Mouse (Mus musculus) myocyte (in vitro differentiated cells): ENCODE data around the gene Lect2. TPM values are rescaled to one million over a fixed set of nuclear protein-coding genes. Genes with fewer than 3 reads are reported as not detected.
A peak's percentile ranks its signal among the peaks of the same experiment; 100 is the strongest.

ENCODE experiments used
- H3K27me3 ChIP-seq: one replicate; pipeline ENCODE4 v1.6.1; 2011; ENCODE audit not compliant: control insufficient read depth, insufficient read depth, insufficient read length
- H3K36me3 ChIP-seq: one replicate; pipeline ENCODE4 v1.6.1; 2011; ENCODE audit not compliant: control insufficient read depth, insufficient read depth
- H3K4me2 ChIP-seq: one replicate; pipeline ENCODE4 v1.6.1; 2011; ENCODE audit warnings: low read depth, control low read depth
- H3K4me3 ChIP-seq: one replicate; pipeline ENCODE4 v1.5.1; 2011; ENCODE audit warnings: mild to moderate bottlenecking, control low read depth, moderate library complexity
- H3K79me2 ChIP-seq: one replicate; pipeline ENCODE4 v1.6.1; 2011; ENCODE audit not compliant: control insufficient read depth, insufficient read depth
- H3ac ChIP-seq: one replicate; pipeline ENCODE4 v1.6.1; 2011; ENCODE audit not compliant: control insufficient read depth, insufficient read length
- CEBPB ChIP-seq: IDR thresholded peaks from 2 replicates; pipeline ENCODE4 v1.6.1; 2011; ENCODE audit warnings: mild to moderate bottlenecking, moderate library complexity; ENCODE audit not compliant: poor library complexity, insufficient read depth, severe bottlenecking
- E2F4 ChIP-seq: IDR thresholded peaks from one replicate; pipeline ENCODE4 v1.6.1; 2011; ENCODE audit warnings: mild to moderate bottlenecking, control low read depth, moderate library complexity; ENCODE audit not compliant: insufficient read depth
- MAX ChIP-seq: IDR thresholded peaks from one replicate; pipeline ENCODE4 v1.6.1; 2011; ENCODE audit warnings: low read depth, mild to moderate bottlenecking, control low read depth
- MYOD1 ChIP-seq, 3 experiments: IDR thresholded peaks; one replicate each; pipeline ENCODE4 v1.6.1; 2011; ENCODE audit warnings: control low read depth in 2 of 3, low read depth in 2 of 3, mild to moderate bottlenecking in 2 of 3, moderate library complexity in 1 of 3; ENCODE audit not compliant: insufficient read length in 2 of 3, control insufficient read depth in 1 of 3
- MYOG ChIP-seq, 3 experiments: IDR thresholded peaks; one replicate each; pipeline ENCODE4 v1.6.1; 2011; ENCODE audit warnings: control low read depth in 2 of 3, low read depth in 2 of 3, mild to moderate bottlenecking in 2 of 3; ENCODE audit not compliant: insufficient read length in 2 of 3, control insufficient read depth in 1 of 3, insufficient read depth in 1 of 3
- POLR2A ChIP-seq: IDR thresholded peaks from one replicate; pipeline ENCODE4 v1.6.1; 2011; ENCODE audit warnings: low read depth, mild to moderate bottlenecking, control low read depth, moderate library complexity; ENCODE audit not compliant: insufficient read length
- POLR2AphosphoS2 ChIP-seq: IDR thresholded peaks from one replicate; pipeline ENCODE4 v1.6.1; 2011; ENCODE audit warnings: low read depth, control low read depth; ENCODE audit not compliant: insufficient read length
- REST ChIP-seq: IDR thresholded peaks from one replicate; pipeline ENCODE4 v1.6.1; 2011; ENCODE audit warnings: mild to moderate bottlenecking, control low read depth, moderate library complexity; ENCODE audit not compliant: insufficient read depth, insufficient read length
- SRF ChIP-seq: IDR thresholded peaks from one replicate; pipeline ENCODE4 v1.6.1; 2011; ENCODE audit warnings: low read depth; ENCODE audit not compliant: control insufficient read depth, insufficient read length
- TCF12 ChIP-seq: IDR thresholded peaks from one replicate; pipeline ENCODE4 v1.6.1; 2011; ENCODE audit warnings: mild to moderate bottlenecking, control low read depth; ENCODE audit not compliant: poor library complexity, insufficient read depth, severe bottlenecking
- TCF3 ChIP-seq: IDR thresholded peaks from one replicate; pipeline ENCODE4 v1.6.1; 2011; ENCODE audit warnings: low read depth, control low read depth; ENCODE audit not compliant: insufficient read length
- USF1 ChIP-seq: IDR thresholded peaks from one replicate; pipeline ENCODE4 v1.6.1; 2011; ENCODE audit warnings: low read depth, mild to moderate bottlenecking, control low read depth, moderate library complexity
- polyA plus RNA-seq: library from polyadenylated mRNA; unstranded; fragments of >200 nt; fragmentation: generic; extraction: Trizol; gene quantifications from one replicate; pipeline ENCODE4 v1.2.1, GENCODE M21; 2012; ENCODE audit warnings: missing spikeins

Gene Lect2
- polyA plus RNA-seq, 1 experiment, result not detected

- H3K4me3 ChIP-seq, result no peak overlapping the region
- H3K27me3 ChIP-seq, result no peaks in the 10 kb centered on the region
- peak overlapping the region; percentile 50 for H3K4me2 ChIP-seq
- no peaks in the 10 kb centered on the region for H3K36me3 ChIP-seq
- TF ChIP-seq POLR2A (no peak), E2F4 (no peak), TCF3 (no peak), USF1 (no peak), MYOD1 (IDR thresholded peaks at IDR 0.05; ENCODE audit: control insufficient read depth in 1 of 3, insufficient read length in 2 of 3, low read depth in 2 of 3) (no peak), POLR2AphosphoS2 (no peak), MYOG (IDR thresholded peaks at IDR 0.05; ENCODE audit: control insufficient read depth in 1 of 3, insufficient read depth in 1 of 3, insufficient read length in 2 of 3, low read depth in 2 of 3) (no peak), TCF12 (no peak), MAX (no peak), REST (no peak), SRF (no peak), CEBPB (no peak)
- no peak overlapping the region for H3ac ChIP-seq
- H3K79me2 ChIP-seq, result no peaks in the 10 kb centered on the region
Observed at GRCm38 (mm10) chr13:56582720-56583119, 34.4 kb upstream of the Lect2 start.

GRCm38 (mm10) chr13:56581961-56582434, 33.7 kb upstream of the Lect2 start:
- Histone ChIP-seq H3K27me3 (no peaks in the 10 kb centered on the region), H3ac (no peak overlapping the region), H3K4me3 (no peak overlapping the region), H3K4me2 (peak overlapping the region; percentile 56), H3K36me3 (no peaks in the 10 kb centered on the region), H3K79me2 (no peaks in the 10 kb centered on the region)
- TF ChIP-seq SRF (no peak), TCF12 (peak; percentile 74), POLR2A (peak; percentile 63), REST (no peak), MYOD1 (IDR thresholded peaks at IDR 0.05; ENCODE audit: control insufficient read depth in 1 of 3, insufficient read length in 2 of 3, low read depth in 2 of 3) (peak in 2 of 3 experiments; percentile 87 to 97), POLR2AphosphoS2 (no peak), CEBPB (peak; percentile 62; the same call in 1 of the 2 replicates), MAX (no peak), MYOG (IDR thresholded peaks at IDR 0.05; ENCODE audit: control insufficient read depth in 1 of 3, insufficient read depth in 1 of 3, insufficient read length in 2 of 3, low read depth in 2 of 3) (peak in 2 of 3 experiments; percentile 81 to 93), E2F4 (no peak), USF1 (peak; percentile 53), TCF3 (peak; percentile 87)

- no peaks in the 10 kb centered on the region for H3K27me3 ChIP-seq
- no peaks in the 10 kb centered on the region for H3K79me2 ChIP-seq
- peak overlapping the region; percentile 56 for H3K4me2 ChIP-seq
- H3K4me3 ChIP-seq, result no peak overlapping the region
- no peaks in the 10 kb centered on the region for H3K36me3 ChIP-seq
- H3ac ChIP-seq, result no peak overlapping the region
- TF ChIP-seq SRF, result no peak
- no peak for TF ChIP-seq POLR2AphosphoS2
- TF ChIP-seq MYOG (IDR thresholded peaks at IDR 0.05; ENCODE audit: control insufficient read depth in 1 of 3, insufficient read depth in 1 of 3, insufficient read length in 2 of 3, low read depth in 2 of 3), result no peak
- no peak for TF ChIP-seq TCF12
- no peak for TF ChIP-seq E2F4
- TF ChIP-seq USF1, result no peak
- TF ChIP-seq MAX, result no peak
- no peak for TF ChIP-seq POLR2A
- no peak for TF ChIP-seq MYOD1 (IDR thresholded peaks at IDR 0.05; ENCODE audit: control insufficient read depth in 1 of 3, insufficient read length in 2 of 3, low read depth in 2 of 3)
- TF ChIP-seq CEBPB, result no peak
Observed at GRCm38 (mm10) chr13:56581512-56581911, 33.2 kb upstream of the Lect2 start.

GRCm38 (mm10) chr13:56580450-56580849, 32.1 kb upstream of the Lect2 start:
- H3ac ChIP-seq, result no peak overlapping the region
- TF ChIP-seq MAX, result no peak
- TF ChIP-seq CEBPB, result no peak
- TF ChIP-seq REST, result no peak
- no peak for TF ChIP-seq MYOG (IDR thresholded peaks at IDR 0.05; ENCODE audit: control insufficient read depth in 1 of 3, insufficient read depth in 1 of 3, insufficient read length in 2 of 3, low read depth in 2 of 3)
- TF ChIP-seq MYOD1 (IDR thresholded peaks at IDR 0.05; ENCODE audit: control insufficient read depth in 1 of 3, insufficient read length in 2 of 3, low read depth in 2 of 3), result no peak
- TF ChIP-seq POLR2A, result no peak
- H3K4me2 ChIP-seq, result no peak overlapping the region
- no peaks in the 10 kb centered on the region for H3K27me3 ChIP-seq
- H3K4me3 ChIP-seq, result no peak overlapping the region
- H3K36me3 ChIP-seq, result no peaks in the 10 kb centered on the region
- no peaks in the 10 kb centered on the region for H3K79me2 ChIP-seq
